Mouse (Mus musculus): ENCODE results near the gene Focad. TPM values are rescaled to one million over a fixed set of nuclear protein-coding genes. Genes with fewer than 3 reads are reported as not detected.

Focad gene
- polyA plus RNA-seq, 1 experiment from 2014 or later = 14.8 TPM

DNA sequence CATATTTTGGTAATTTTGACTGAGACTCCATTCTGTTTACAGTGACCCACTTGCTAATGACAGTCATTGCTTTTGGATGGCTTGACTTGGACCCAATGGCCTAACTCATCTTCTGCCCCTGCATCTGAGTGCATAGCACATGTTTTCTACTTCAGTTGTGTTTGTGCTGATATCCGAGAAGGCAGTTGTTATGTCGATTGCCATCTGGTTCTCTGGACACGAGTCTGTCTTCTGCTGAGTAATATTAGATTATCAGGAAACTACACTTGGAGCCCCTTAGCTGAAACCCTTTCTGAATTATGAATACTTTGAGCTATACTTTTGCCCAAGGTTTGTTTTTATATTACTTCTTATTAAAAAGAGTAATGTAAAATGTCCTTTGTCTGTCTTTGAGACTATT lies 22.9 kb downstream of the Focad start:
- DNase-seq (ENCODE audit: low spot score) = no peak
- Histone ChIP-seq H3K36me3 (no peaks in the 10 kb centered on the region), H3K9me3 (no peaks in the 10 kb centered on the region), H3K27ac (no peak overlapping the region), H3K27me3 (ENCODE audit: insufficient read depth, poor library complexity, severe bottlenecking) (no peaks in the 10 kb centered on the region), H3K4me3 (no peak overlapping the region), H3K4me1 (no peaks in the 10 kb centered on the region)
- 78% methylated on average over 3 of the region's 3 CpGs for WGBS

DNA sequence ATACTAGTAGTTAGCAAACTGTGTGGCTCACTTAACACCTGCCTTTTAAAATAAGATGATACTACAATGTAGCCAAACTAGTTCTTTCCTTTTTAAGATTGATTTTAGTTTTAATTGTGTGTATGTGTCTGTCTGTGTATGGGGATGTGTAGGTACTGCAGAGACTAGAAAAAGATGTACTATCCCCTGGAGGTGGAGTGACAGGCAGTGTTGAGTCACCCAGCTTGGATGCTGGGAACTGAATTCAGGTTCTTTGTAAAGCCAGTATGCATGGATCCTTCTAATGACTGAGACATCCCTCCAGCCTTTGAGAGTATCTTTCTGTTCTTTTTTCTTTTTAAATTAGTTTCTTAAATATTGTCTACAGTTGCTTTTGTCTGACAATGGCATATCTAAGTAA lies 23.5 kb downstream of the Focad start:
- Histone ChIP-seq H3K4me3 (no peak overlapping the region), H3K36me3 (no peaks in the 10 kb centered on the region), H3K27ac (no peak overlapping the region), H3K27me3 (ENCODE audit: insufficient read depth, poor library complexity, severe bottlenecking) (no peaks in the 10 kb centered on the region), H3K9me3 (no peaks in the 10 kb centered on the region), H3K4me1 (no peaks in the 10 kb centered on the region)
- DNase-seq (ENCODE audit: low spot score) = no peak

DNA sequence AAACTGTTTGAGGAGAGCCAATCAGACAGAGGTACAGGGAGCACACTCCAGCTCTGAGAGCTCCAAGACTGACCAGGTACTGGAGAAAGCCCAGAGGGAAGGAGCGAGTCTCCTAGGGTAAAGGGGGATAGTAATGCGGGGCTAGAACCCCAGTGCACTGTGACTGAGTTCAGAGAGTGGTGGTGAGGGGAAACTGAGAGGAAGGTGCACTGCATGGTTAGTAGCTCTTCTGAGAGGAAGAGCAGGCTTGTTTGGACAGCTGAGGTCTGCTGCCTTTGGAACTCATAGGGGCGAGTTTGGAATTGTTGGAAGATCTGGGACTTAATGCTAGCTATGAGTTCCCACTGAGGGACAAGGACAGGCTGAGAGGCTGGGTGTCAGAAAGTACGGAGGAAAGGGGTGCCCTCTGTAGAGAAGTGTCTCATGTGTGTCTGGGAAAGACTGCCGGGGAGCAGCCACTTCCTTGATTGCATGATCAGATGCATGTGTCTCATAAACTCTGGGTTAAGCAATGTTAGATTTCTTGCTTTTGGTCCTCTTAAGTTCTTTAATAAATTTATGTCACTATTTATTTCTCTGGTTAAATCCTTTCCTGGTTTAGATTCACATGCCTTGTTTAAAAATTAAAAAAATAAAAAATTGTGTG lies 24.4 kb downstream of the Focad start:
- Histone ChIP-seq H3K4me1 (no peaks in the 10 kb centered on the region), H3K27ac (no peak overlapping the region), H3K9me3 (no peaks in the 10 kb centered on the region), H3K27me3 (ENCODE audit: insufficient read depth, poor library complexity, severe bottlenecking) (no peaks in the 10 kb centered on the region), H3K36me3 (no peaks in the 10 kb centered on the region), H3K4me3 (no peak overlapping the region)
- no peak for DNase-seq (ENCODE audit: low spot score)
- WGBS = 76% methylated on average over 5 of the region's 5 CpGs

DNA sequence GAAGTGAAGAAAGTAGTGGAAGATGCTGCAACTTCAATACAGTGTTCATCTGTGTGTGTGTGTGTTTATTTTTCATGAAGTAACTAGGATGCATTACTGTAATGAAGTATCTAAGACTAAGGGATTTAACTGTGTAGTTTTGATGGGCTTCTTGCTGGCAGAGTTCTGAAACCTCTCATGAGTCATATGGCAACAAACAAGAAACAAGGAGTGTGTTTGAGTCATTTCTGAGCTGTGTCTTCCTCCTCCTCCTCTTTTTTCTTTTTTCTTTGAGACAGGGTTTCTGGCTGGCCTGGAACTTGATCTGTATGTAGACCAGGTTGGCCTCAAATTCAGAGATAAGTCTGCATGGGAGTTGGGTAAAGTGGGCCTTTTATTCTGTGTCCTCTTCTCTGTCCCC lies 25.7 kb downstream of the Focad start:
- no peaks in the 10 kb centered on the region for H3K36me3 ChIP-seq
- DNase-seq (ENCODE audit: low spot score) = no peak

DNA sequence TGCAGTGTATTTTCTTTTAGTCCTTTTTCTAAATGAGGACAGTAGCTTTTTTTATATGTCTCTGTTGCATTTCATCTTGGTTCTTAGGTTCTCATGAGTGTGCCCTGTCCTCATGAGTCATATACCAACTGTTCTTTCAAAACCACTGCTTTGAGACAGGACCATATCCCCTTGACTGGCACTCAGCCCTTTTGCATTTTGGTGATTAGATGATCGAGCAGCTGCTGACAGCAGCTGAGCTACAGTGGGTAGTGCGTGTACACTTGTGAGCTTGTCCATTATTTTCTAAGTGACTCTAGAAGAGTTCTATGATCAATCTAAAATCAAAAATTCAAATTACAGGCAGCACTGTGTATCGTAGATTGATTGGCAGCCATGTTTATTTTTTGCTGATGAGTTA lies 28.0 kb downstream of the Focad start:
- H3K4me1 ChIP-seq = no peaks in the 10 kb centered on the region
- no peak overlapping the region for H3K27ac ChIP-seq
- H3K36me3 ChIP-seq = no peaks in the 10 kb centered on the region
- no peaks in the 10 kb centered on the region for H3K27me3 ChIP-seq (ENCODE audit: insufficient read depth, poor library complexity, severe bottlenecking)
- no peak for DNase-seq (ENCODE audit: low spot score)
- 91% methylated on average over 3 of the region's 3 CpGs for WGBS
- H3K9me3 ChIP-seq = no peaks in the 10 kb centered on the region
- no peak overlapping the region for H3K4me3 ChIP-seq

More for the DNA sequence above, 25.7 kb downstream of the Focad start:
- Histone ChIP-seq H3K4me1 (no peaks in the 10 kb centered on the region), H3K27ac (no peak overlapping the region), H3K27me3 (ENCODE audit: insufficient read depth, poor library complexity, severe bottlenecking) (no peaks in the 10 kb centered on the region), H3K9me3 (no peaks in the 10 kb centered on the region), H3K4me3 (no peak overlapping the region)

DNA sequence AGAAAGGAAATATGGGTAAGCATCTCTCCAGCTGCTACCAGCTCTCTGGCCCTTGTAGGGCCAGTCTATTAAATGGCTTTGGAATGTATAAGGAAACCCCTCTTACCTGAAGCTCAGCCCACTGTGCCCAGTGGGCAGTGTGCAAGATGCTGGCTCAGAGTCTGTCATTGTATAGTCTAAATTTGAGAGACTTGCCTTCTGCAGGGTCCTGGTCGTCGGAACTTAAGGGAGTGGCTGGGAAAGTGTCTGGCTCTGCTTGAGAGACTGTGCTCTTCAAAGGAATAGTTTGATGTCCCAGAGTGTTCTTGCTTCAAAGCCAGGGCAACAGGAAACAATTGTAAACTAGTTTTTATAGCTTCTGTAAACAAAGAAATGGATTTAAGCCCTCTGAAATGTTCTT lies 41.5 kb downstream of the Focad start:
- no peaks in the 10 kb centered on the region for H3K4me1 ChIP-seq
- no peak for DNase-seq (ENCODE audit: low spot score)
- no peak overlapping the region for H3K4me3 ChIP-seq
- H3K9me3 ChIP-seq = no peaks in the 10 kb centered on the region
- H3K27me3 ChIP-seq (ENCODE audit: insufficient read depth, poor library complexity, severe bottlenecking) = no peaks in the 10 kb centered on the region
- H3K36me3 ChIP-seq = no peaks in the 10 kb centered on the region
- H3K27ac ChIP-seq = no peak overlapping the region
- WGBS = 43% methylated on average over 2 of the region's 2 CpGs

DNA sequence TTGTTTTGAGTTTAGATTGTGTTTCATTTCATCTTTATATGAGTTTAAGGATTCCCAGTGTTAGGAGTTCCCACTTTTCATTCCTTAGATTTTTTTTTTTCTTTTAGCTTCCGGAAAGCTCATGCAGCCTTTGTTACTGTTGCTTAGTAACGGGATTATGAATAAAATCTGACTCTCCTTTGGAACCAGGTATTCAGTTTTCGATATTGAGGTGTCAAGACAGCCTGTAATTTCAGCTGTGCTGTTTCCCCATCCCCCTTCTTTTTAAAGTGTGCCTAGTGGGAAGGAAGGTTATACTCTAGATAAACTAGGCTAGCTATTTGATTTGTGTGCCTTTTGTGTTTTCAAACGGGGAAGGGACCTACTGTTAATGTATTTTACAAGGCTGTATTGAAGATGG lies 42.1 kb downstream of the Focad start:
- Histone ChIP-seq H3K4me1 (no peaks in the 10 kb centered on the region), H3K4me3 (no peak overlapping the region), H3K9me3 (no peaks in the 10 kb centered on the region), H3K27ac (no peak overlapping the region), H3K36me3 (no peaks in the 10 kb centered on the region), H3K27me3 (ENCODE audit: insufficient read depth, poor library complexity, severe bottlenecking) (no peaks in the 10 kb centered on the region)
- WGBS = 68% methylated on average over 4 of the region's 4 CpGs
- DNase-seq (ENCODE audit: low spot score) = no peak

DNA sequence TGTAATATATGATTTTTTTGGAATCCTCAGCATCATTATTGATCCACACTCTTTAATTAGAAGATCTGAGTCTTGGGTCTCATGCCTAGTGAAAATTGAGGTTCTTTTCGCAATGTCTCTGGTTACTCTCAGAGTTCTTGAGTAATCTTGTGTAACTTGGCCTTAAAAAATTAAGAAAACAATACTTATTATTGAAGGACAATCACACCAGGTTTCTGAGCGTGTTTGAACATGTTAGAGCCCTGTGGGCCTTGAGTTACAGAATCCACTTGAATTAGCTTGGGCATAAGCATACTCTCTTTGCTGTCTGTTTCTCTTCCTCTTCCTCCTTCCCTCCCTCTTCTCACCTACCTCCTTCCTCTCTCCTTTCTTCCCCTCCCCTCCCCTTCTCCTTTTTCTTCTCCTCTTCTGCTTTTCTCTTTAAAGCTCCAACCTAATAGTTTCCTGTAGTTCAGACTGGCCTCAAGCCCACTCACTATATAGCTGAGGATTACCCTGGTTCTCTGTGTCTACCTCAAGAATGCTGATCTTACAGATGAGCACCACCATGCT lies 44.0 kb downstream of the Focad start:
- Histone ChIP-seq H3K4me1 (no peaks in the 10 kb centered on the region), H3K27me3 (ENCODE audit: insufficient read depth, poor library complexity, severe bottlenecking) (no peaks in the 10 kb centered on the region), H3K4me3 (no peak overlapping the region), H3K9me3 (no peaks in the 10 kb centered on the region), H3K36me3 (no peaks in the 10 kb centered on the region), H3K27ac (no peak overlapping the region)
- DNase-seq (ENCODE audit: low spot score) = no peak
- 86% methylated on average over 2 of the region's 2 CpGs for WGBS

DNA sequence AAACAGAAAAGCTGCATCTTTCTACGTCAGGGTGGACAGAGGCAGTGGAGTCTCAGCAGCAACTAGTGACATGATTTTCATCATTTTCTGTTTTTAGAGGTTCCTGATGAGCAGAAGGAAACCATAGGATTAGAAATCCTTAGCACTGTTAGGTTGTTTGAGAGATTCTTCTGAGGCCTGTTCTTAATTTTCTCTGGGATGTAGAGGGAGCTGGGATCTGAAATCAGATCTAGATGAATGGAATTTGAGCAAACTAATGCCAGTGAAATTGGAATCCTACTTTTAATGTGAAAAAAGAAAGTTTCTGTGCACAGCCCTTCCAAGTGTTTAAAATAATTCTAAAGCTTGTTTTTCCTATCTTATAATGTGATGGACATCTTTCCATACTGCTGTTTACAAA lies 55.0 kb downstream of the Focad start:
- Histone ChIP-seq H3K4me3 (no peak overlapping the region), H3K4me1 (no peaks in the 10 kb centered on the region), H3K36me3 (no peaks in the 10 kb centered on the region), H3K27ac (no peak overlapping the region), H3K27me3 (ENCODE audit: insufficient read depth, poor library complexity, severe bottlenecking) (no peaks in the 10 kb centered on the region), H3K9me3 (no peaks in the 10 kb centered on the region)
- DNase-seq (ENCODE audit: low spot score) = no peak
- 82% methylated on average over 1 of the region's 1 CpGs for WGBS

DNA sequence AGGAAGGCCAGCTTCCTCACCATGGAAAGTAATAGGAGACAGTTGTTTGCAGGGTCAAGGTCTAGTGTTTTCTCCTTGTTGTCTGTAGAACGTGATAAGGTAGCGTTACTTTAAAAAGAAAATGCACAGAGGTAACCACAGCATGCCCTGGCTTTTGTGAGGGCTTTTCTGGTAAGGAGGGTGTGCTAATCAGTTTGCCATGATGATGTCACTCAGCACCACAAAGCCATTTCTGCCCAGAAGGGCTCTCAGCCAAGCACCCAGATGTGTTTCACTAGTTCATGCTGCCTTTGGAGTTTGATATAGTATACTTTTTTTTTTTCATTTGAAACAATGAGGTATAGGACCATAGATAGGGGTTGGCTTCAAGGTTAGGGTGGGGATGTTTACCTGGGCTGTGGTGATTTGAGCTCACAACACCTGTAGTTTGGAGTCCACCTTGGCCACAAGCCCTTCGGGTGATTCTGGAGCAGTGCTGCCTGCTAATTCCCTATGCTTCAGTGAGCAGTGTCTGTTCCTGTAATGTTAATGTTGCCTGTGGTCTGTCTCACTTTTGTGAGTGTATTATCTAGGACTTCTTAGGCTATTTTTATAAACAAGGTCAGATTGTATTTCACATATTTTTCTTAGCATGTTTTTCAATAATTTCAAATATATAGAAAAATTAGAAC lies 61.2 kb downstream of the Focad start:
- Histone ChIP-seq H3K4me1 (no peaks in the 10 kb centered on the region), H3K27ac (no peak overlapping the region), H3K9me3 (no peaks in the 10 kb centered on the region), H3K27me3 (ENCODE audit: insufficient read depth, poor library complexity, severe bottlenecking) (no peaks in the 10 kb centered on the region), H3K4me3 (no peak overlapping the region), H3K36me3 (no peaks in the 10 kb centered on the region)
- WGBS = 49% methylated on average over 3 of the region's 3 CpGs
- no peak for DNase-seq (ENCODE audit: low spot score)

DNA sequence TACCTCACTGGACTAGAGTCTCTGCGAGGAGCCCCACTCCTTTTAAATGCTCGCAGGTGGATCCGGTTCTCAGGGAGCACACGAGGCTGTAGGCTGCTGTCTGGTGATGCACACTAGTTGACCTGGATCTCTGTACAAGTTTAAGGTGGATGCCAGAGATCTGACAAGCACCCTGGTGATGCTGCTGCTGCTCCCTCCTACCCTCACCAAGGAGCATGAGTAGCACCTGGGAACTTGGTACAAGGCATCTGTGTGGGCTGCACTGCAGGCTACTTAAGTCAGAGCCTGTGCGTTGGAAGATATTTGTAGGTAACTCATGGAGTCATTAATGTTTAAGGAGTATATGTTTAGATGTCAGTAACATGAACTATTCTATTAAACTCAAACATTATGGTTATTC lies 62.5 kb downstream of the Focad start:
- H3K4me1 ChIP-seq = no peaks in the 10 kb centered on the region
- 89% methylated on average over 5 of the region's 5 CpGs for WGBS
- H3K4me3 ChIP-seq = no peak overlapping the region
- no peak overlapping the region for H3K27ac ChIP-seq
- no peaks in the 10 kb centered on the region for H3K36me3 ChIP-seq
- H3K9me3 ChIP-seq = no peaks in the 10 kb centered on the region
- no peaks in the 10 kb centered on the region for H3K27me3 ChIP-seq (ENCODE audit: insufficient read depth, poor library complexity, severe bottlenecking)
- no peak for DNase-seq (ENCODE audit: low spot score)

DNA sequence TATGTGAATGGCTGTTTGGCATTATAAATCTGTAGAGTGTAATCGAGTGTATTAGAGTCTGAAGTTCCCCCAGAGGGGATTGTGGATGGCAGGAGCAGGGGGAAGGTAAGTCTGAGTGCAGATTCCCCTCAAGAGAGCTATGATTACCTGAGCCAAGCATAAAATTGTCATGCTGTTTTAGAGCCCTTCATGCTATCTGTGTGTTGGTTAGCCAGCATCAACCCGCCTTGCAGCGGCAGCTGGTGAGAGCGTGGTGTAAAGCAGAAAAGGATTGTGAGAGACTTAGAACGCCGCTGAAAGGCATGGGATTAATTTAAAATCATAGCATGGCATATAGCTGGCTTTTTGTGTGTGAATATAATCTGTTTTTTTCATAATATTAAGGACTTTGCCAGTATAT lies 63.2 kb downstream of the Focad start:
- Histone ChIP-seq H3K4me1 (no peaks in the 10 kb centered on the region), H3K9me3 (no peaks in the 10 kb centered on the region), H3K36me3 (no peaks in the 10 kb centered on the region), H3K27me3 (ENCODE audit: insufficient read depth, poor library complexity, severe bottlenecking) (no peaks in the 10 kb centered on the region), H3K4me3 (no peak overlapping the region), H3K27ac (no peak overlapping the region)
- DNase-seq (ENCODE audit: low spot score) = no peak
- 92% methylated on average over 6 of the region's 6 CpGs for WGBS

DNA sequence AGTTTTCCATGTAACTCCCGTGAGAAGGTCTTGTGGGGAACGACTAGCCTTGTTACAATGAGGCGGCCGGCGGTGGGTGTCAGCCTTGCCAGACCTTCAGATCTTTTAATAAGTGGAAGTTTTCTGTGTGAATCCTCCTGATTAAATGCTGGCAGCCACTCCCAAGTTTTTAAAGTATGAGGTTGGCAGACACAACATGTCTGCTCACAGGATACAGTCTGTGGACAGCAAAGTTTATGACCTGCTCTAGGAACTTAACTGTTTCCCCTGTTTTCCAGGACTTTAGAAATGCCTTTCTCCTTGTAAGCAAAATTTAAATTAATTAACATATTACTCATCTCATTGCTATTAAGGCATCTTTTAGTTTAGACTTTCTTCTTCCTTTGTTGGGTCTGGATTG lies 64.8 kb downstream of the Focad start:
- 89% methylated on average over 5 of the region's 5 CpGs for WGBS

DNA sequence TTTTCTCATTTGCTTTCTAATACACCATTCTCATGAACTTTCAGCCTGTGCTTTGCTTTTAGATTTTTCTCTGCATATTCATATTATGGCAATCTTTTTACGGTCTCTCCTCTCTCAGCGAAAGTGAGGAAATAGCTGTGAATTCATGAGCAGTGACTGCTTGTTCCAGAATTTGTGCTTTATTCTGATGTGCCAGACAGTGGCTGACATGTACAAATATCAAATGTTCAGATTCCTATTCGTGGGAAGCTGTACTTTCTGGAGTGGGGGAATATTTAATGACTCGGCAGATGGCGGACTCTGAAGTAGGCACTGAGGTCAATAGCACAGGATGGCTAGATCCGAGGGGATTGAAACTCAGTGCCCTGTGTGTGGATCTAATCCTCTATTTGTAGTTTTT lies 65.3 kb downstream of the Focad start:
- Histone ChIP-seq H3K4me1 (no peaks in the 10 kb centered on the region), H3K9me3 (no peaks in the 10 kb centered on the region), H3K4me3 (no peak overlapping the region), H3K27ac (no peak overlapping the region), H3K36me3 (no peaks in the 10 kb centered on the region), H3K27me3 (ENCODE audit: insufficient read depth, poor library complexity, severe bottlenecking) (no peaks in the 10 kb centered on the region)
- 83% methylated on average over 6 of the region's 6 CpGs for WGBS
- no peak for DNase-seq (ENCODE audit: low spot score)

More for the DNA sequence above, 64.8 kb downstream of the Focad start:
- Histone ChIP-seq H3K4me3 (no peak overlapping the region), H3K9me3 (no peaks in the 10 kb centered on the region), H3K36me3 (no peaks in the 10 kb centered on the region), H3K27ac (no peak overlapping the region), H3K27me3 (ENCODE audit: insufficient read depth, poor library complexity, severe bottlenecking) (no peaks in the 10 kb centered on the region), H3K4me1 (no peaks in the 10 kb centered on the region)
- no peak for DNase-seq (ENCODE audit: low spot score)
